Mouse (Mus musculus) hindbrain, postnatal 0 days (tissue): ENCODE measurements at regions not wholly inside any gene's neighbourhood (a gene's known extent, or its start where the extent isn't known, plus 50 kb on each side); places are given as distances from the start of the nearest gene placed in this dataset.

Experiments
- ATAC-seq: fragments of 200-750 bp; cut with Nextera tagmentation; 2 replicates; pipeline ENCODE4 v1.8.0; 2017; ENCODE audit warnings: mild to moderate bottlenecking, moderate TSS enrichment, moderate library complexity
- DNase-seq: peaks from one replicate; pipeline ENCODE4 v3.0.0-alpha.2; 2015; ENCODE audit warnings: low spot score
- H3K27ac ChIP-seq: fragments of 300-500 bp; sonication (generic); 2 replicates; pipeline ENCODE4 v1.5.1; 2014; ENCODE audit warnings: mild to moderate bottlenecking
- H3K27me3 ChIP-seq: fragments of 300-500 bp; sonication (generic); 2 replicates; pipeline ENCODE4 v1.6.1; 2014; ENCODE audit warnings: low read length, mixed read lengths; ENCODE audit not compliant: insufficient read depth
- H3K36me3 ChIP-seq: fragments of 300-500 bp; sonication (generic); 2 replicates; pipeline ENCODE4 v1.6.1; 2014; ENCODE audit warnings: low read length, mixed read lengths; ENCODE audit not compliant: insufficient read depth
- H3K4me1 ChIP-seq: fragments of 300-500 bp; sonication (generic); 2 replicates; pipeline ENCODE4 v1.6.1; 2014; ENCODE audit warnings: antibody characterized with exemption, low read length, mixed read lengths; ENCODE audit not compliant: insufficient read depth
- H3K4me2 ChIP-seq: fragments of 300-500 bp; sonication (generic); 2 replicates; pipeline ENCODE4 v1.6.1; 2014; ENCODE audit warnings: low read depth, mild to moderate bottlenecking, low read length, moderate library complexity, mixed read lengths
- H3K4me3 ChIP-seq: fragments of 300-500 bp; sonication (generic); 2 replicates; pipeline ENCODE4 v1.5.1; 2014; ENCODE audit warnings: low read length
- H3K9ac ChIP-seq: fragments of 300-500 bp; sonication (generic); replicated peaks from 2 replicates; pipeline ENCODE4 v1.6.1; 2014; ENCODE audit warnings: mild to moderate bottlenecking, low read length, moderate library complexity, mixed read lengths
- H3K9me3 ChIP-seq: fragments of 300-500 bp; sonication (generic); 2 replicates; pipeline ENCODE4 v1.6.1; 2016; ENCODE audit warnings: low read length, mixed read lengths
- CTCF ChIP-seq: IDR thresholded peaks from 2 replicates; pipeline ENCODE4 v1.5.1; 2016; ENCODE audit warnings: antibody characterized with exemption, control low read depth, low read depth
- WGBS: fragments of 180-500 bp; shearing (Covaris S2); extraction: QIAGEN DNeasy Blood & Tissue Kit; methylation state at CpG from one replicate; pipeline ENCODE4 v1.1.7; 2014; 5-methylcytosine and 5-hydroxymethylcytosine counted together

- DNase-seq = no peak
- H3K27ac ChIP-seq = no peak overlapping the region
- no peaks in the 10 kb centered on the region for H3K36me3 ChIP-seq
- no peaks in the 10 kb centered on the region for H3K9me3 ChIP-seq
- no peak overlapping the region for H3K4me2 ChIP-seq
- ATAC-seq = no peak
- H3K4me3 ChIP-seq = no peak overlapping the region
- H3K9ac ChIP-seq = no peak overlapping the region
- H3K27me3 ChIP-seq = no peaks in the 10 kb centered on the region
- 76% methylated on average over 2 of the region's 2 CpGs for WGBS
- TF ChIP-seq CTCF = no peak
- H3K4me1 ChIP-seq = no peaks in the 10 kb centered on the region; the same call in 1 of the 2 replicates
These were observed 61.2 kb upstream of the Arntl start for GRCm38 (mm10) chr7:113146108-113146507.

GRCm38 (mm10) chr7:113146526-113146925, 60.7 kb upstream of the Arntl start:
- DNase-seq (no peak), ATAC-seq (no peak)

GRCm38 (mm10) chr7:113147391-113148332, 59.6 kb upstream of the Arntl start:
- Histone ChIP-seq H3K4me1 (peaks cover 5% of the 10 kb centered on the region; the same call in 1 of the 2 replicates), H3K9me3 (no peaks in the 10 kb centered on the region), H3K27ac (no peak overlapping the region), H3K4me3 (no peak overlapping the region), H3K9ac (no peak overlapping the region), H3K4me2 (no peak overlapping the region), H3K27me3 (no peaks in the 10 kb centered on the region), H3K36me3 (no peaks in the 10 kb centered on the region)
- ATAC-seq (peak; percentile 85), DNase-seq (peak; percentile 72)
- WGBS = 16% methylated on average over 16 of the region's 16 CpGs
- TF ChIP-seq CTCF = no peak

More at GRCm38 (mm10) chr7:113146526-113146925, 60.7 kb upstream of the Arntl start:
- H3K4me2 ChIP-seq = no peak overlapping the region
- H3K4me1 ChIP-seq = peaks cover 3% of the 10 kb centered on the region; the same call in 1 of the 2 replicates
- H3K27me3 ChIP-seq = no peaks in the 10 kb centered on the region
- no peak for TF ChIP-seq CTCF
- H3K9ac ChIP-seq = no peak overlapping the region
- 87% methylated on average over 9 of the region's 9 CpGs for WGBS
- no peak overlapping the region for H3K4me3 ChIP-seq
- no peak overlapping the region for H3K27ac ChIP-seq
- no peaks in the 10 kb centered on the region for H3K36me3 ChIP-seq
- H3K9me3 ChIP-seq = no peaks in the 10 kb centered on the region

- Histone ChIP-seq H3K27me3 (no peaks in the 10 kb centered on the region), H3K9me3 (no peaks in the 10 kb centered on the region), H3K27ac (no peak overlapping the region), H3K4me1 (peaks cover 5% of the 10 kb centered on the region; the same call in 1 of the 2 replicates), H3K4me3 (no peak overlapping the region), H3K4me2 (no peak overlapping the region), H3K9ac (no peak overlapping the region), H3K36me3 (no peaks in the 10 kb centered on the region)
- ATAC-seq (no peak), DNase-seq (no peak)
- WGBS = 93% methylated on average over 6 of the region's 6 CpGs
- no peak for TF ChIP-seq CTCF
These were observed 58.6 kb upstream of the Arntl start for GRCm38 (mm10) chr7:113148700-113149099.

GRCm38 (mm10) chr7:113149966-113150470, 57.2 kb upstream of the Arntl start:
- no peaks in the 10 kb centered on the region for H3K27me3 ChIP-seq
- no peak overlapping the region for H3K27ac ChIP-seq
- no peak overlapping the region for H3K9ac ChIP-seq
- no peak for ATAC-seq
- no peak overlapping the region for H3K4me2 ChIP-seq
- no peak for DNase-seq
- H3K36me3 ChIP-seq = no peaks in the 10 kb centered on the region
- no peaks in the 10 kb centered on the region for H3K9me3 ChIP-seq
- 65% methylated on average over 4 of the region's 4 CpGs for WGBS
- TF ChIP-seq CTCF = no peak
- no peak overlapping the region for H3K4me3 ChIP-seq
- H3K4me1 ChIP-seq = peaks cover 5% of the 10 kb centered on the region; the same call in 1 of the 2 replicates

GRCm38 (mm10) chr7:113150789-113151188, 56.5 kb upstream of the Arntl start:
- H3K36me3 ChIP-seq = no peaks in the 10 kb centered on the region
- H3K9ac ChIP-seq = no peak overlapping the region
- no peak overlapping the region for H3K4me2 ChIP-seq
- 41% methylated on average over 6 of the region's 6 CpGs for WGBS
- H3K9me3 ChIP-seq = no peaks in the 10 kb centered on the region
- ATAC-seq = no peak
- no peak overlapping the region for H3K4me3 ChIP-seq
- TF ChIP-seq CTCF = no peak
- peaks cover 5% of the 10 kb centered on the region; the same call in 1 of the 2 replicates for H3K4me1 ChIP-seq
- H3K27me3 ChIP-seq = no peaks in the 10 kb centered on the region
- peak overlapping the region; percentile 58 for H3K27ac ChIP-seq
- no peak for DNase-seq
